Mouse (Mus musculus): ENCODE data around the gene Mcm3. TPM values are rescaled to one million over a fixed set of nuclear protein-coding genes. Genes with fewer than 3 reads are reported as not detected.

Mcm3 gene
- polyA plus RNA-seq, 1 experiment = 83.9 TPM

DNA sequence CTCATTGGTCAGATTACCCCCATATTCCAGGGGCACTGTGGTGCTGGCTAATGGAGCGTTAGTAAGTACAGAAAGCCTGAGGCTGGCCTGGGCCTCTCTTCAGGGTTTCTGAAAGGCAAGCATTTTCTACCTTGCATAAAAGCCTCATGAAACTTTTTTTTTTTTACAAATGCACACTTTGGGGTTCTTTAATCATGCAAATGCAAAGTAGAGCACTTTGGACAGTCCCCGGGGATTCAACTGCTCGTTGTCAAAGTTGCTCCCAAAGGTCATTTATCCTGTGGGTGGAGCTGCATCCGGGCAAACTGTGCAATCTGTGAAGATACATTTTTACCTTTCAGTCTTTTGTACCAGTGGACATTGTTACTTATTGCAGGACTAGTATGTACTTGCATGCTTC, 58.7 kb downstream of the Mcm3 start:
- TF ChIP-seq CTCF (IDR thresholded peaks at IDR 0.05; ENCODE audit: borderline replicate concordance, control insufficient read depth, extremely low read depth, insufficient read depth, low read length, poor library complexity) (no peak), POLR2A (IDR thresholded peaks at IDR 0.05; ENCODE audit: control insufficient read depth, extremely low read depth, insufficient read depth, low read length, poor library complexity) (no peak)
- Histone ChIP-seq H3K4me1 (replicated peaks; ENCODE audit: control insufficient read depth, insufficient read depth, low read length) (no peaks in the 10 kb centered on the region), H3K36me3 (ENCODE audit: control insufficient read depth, insufficient read depth, low read length) (no peaks in the 10 kb centered on the region), H3K27me3 (ENCODE audit: control insufficient read depth, insufficient read depth, low read length) (no peaks in the 10 kb centered on the region), H3K27ac (ENCODE audit: control insufficient read depth, insufficient read depth, low read length) (no peak overlapping the region), H3K4me3 (ENCODE audit: control insufficient read depth, insufficient read depth, low read length) (no peak overlapping the region)
- WGBS = 89% methylated on average over 4 of the region's 4 CpGs
- DNase-seq = no peak

DNA sequence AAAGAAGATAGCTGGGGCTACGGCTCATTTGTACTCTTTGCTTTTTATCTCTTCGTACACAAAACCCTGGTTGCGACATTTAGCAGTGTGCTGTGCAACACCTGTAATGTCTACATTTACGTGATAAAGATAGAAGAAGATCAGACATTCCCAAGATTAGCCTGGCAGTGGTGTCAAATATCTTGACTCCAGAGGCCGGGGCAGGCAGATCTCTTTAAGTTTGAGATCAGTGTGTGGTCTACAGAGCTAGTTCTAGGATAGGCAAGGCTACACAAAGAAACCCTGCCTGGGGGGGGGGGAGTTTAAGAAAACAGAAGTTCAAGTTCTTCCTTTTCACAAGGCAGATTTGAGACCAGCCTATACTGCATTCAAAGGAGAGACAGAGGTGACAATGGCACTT, 59.8 kb downstream of the Mcm3 start:
- 91% methylated on average over 5 of the region's 5 CpGs for WGBS
- no peaks in the 10 kb centered on the region for H3K27me3 ChIP-seq (ENCODE audit: control insufficient read depth, insufficient read depth, low read length)
- no peak for DNase-seq
- H3K27ac ChIP-seq (ENCODE audit: control insufficient read depth, insufficient read depth, low read length) = no peak overlapping the region
- no peak overlapping the region for H3K4me3 ChIP-seq (ENCODE audit: control insufficient read depth, insufficient read depth, low read length)
- no peaks in the 10 kb centered on the region for H3K36me3 ChIP-seq (ENCODE audit: control insufficient read depth, insufficient read depth, low read length)
- H3K4me1 ChIP-seq (replicated peaks; ENCODE audit: control insufficient read depth, insufficient read depth, low read length) = no peaks in the 10 kb centered on the region
- TF ChIP-seq POLR2A (IDR thresholded peaks at IDR 0.05; ENCODE audit: control insufficient read depth, extremely low read depth, insufficient read depth, low read length, poor library complexity) = no peak
- no peak for TF ChIP-seq CTCF (IDR thresholded peaks at IDR 0.05; ENCODE audit: borderline replicate concordance, control insufficient read depth, extremely low read depth, insufficient read depth, low read length, poor library complexity)

DNA sequence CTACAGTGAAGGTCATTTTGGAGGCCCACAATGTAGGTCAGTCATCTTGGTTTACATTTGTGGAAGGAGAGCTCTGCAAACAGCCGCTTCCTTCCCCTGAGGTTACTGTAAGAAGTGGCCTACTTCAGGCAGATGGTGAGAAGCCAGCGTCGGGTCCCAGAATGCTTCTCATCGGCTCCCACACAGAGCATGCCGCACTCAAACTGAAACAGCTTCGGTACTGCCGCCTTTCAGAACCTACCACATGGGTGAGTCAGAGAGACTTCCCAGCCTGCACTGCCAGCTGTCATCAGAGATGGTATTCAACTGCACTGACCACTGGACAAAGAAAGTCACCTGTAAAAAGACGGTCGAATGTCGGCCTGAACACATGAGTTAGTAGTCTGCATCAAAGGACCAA, 60.3 kb downstream of the Mcm3 start:
- Histone ChIP-seq H3K27me3 (ENCODE audit: control insufficient read depth, insufficient read depth, low read length) (no peaks in the 10 kb centered on the region), H3K4me3 (ENCODE audit: control insufficient read depth, insufficient read depth, low read length) (no peak overlapping the region), H3K27ac (ENCODE audit: control insufficient read depth, insufficient read depth, low read length) (no peak overlapping the region), H3K36me3 (ENCODE audit: control insufficient read depth, insufficient read depth, low read length) (no peaks in the 10 kb centered on the region), H3K4me1 (replicated peaks; ENCODE audit: control insufficient read depth, insufficient read depth, low read length) (no peaks in the 10 kb centered on the region)
- WGBS = 84% methylated on average over 10 of the region's 10 CpGs
- TF ChIP-seq CTCF (IDR thresholded peaks at IDR 0.05; ENCODE audit: borderline replicate concordance, control insufficient read depth, extremely low read depth, insufficient read depth, low read length, poor library complexity) (no peak), POLR2A (IDR thresholded peaks at IDR 0.05; ENCODE audit: control insufficient read depth, extremely low read depth, insufficient read depth, low read length, poor library complexity) (no peak)
- no peak for DNase-seq

DNA sequence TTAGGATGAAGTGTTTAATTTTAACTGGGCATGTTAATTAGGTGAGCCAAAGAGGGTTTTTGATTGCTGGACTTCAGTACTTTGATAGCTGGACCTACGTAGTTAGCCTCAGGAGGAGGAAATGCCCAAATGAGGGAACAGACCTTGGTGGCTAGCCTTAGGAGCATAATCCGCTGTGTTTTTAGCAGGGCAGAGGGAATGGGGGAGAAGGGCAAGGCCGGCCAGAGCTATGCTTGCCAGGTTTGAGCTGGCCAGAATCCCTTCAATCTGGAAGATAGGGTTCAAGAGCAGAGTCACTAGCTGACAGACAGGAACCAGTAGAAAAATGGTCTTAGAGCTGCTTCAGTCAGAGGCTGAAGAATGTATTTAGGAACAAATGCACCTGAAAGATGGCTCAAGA, 62.5 kb downstream of the Mcm3 start:
- DNase-seq = no peak
- Histone ChIP-seq H3K36me3 (ENCODE audit: control insufficient read depth, insufficient read depth, low read length) (no peaks in the 10 kb centered on the region), H3K4me1 (replicated peaks; ENCODE audit: control insufficient read depth, insufficient read depth, low read length) (no peaks in the 10 kb centered on the region), H3K27ac (ENCODE audit: control insufficient read depth, insufficient read depth, low read length) (no peak overlapping the region), H3K4me3 (ENCODE audit: control insufficient read depth, insufficient read depth, low read length) (no peak overlapping the region), H3K27me3 (ENCODE audit: control insufficient read depth, insufficient read depth, low read length) (no peaks in the 10 kb centered on the region)
- WGBS = 95% methylated on average over 3 of the region's 3 CpGs
- TF ChIP-seq POLR2A (IDR thresholded peaks at IDR 0.05; ENCODE audit: control insufficient read depth, extremely low read depth, insufficient read depth, low read length, poor library complexity) (no peak), CTCF (IDR thresholded peaks at IDR 0.05; ENCODE audit: borderline replicate concordance, control insufficient read depth, extremely low read depth, insufficient read depth, low read length, poor library complexity) (no peak)

DNA sequence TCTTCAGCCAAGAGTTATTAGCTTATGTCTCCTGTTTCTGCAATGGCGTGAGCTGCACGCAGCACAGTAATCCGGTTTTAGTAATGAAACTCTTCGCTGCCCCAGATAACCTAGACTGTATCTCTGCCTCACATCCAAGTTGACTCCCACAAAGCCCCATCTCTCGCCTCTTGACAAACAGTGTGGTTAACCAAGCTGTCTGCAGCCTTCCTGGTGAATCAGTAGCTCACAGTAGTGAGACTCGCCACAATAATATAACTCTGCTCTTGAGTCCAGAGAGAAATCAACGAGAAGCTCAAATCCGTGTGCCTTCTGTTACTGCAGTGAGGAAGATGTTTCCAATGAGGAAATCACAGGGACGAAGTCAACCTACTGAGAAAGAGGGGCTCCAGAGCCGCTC, 65.7 kb downstream of the Mcm3 start:
- no peaks in the 10 kb centered on the region for H3K4me1 ChIP-seq (replicated peaks; ENCODE audit: control insufficient read depth, insufficient read depth, low read length)
- H3K36me3 ChIP-seq (ENCODE audit: control insufficient read depth, insufficient read depth, low read length) = no peaks in the 10 kb centered on the region
- 34% methylated on average over 10 of the region's 10 CpGs for WGBS
- no peak for DNase-seq
- no peak overlapping the region for H3K27ac ChIP-seq (ENCODE audit: control insufficient read depth, insufficient read depth, low read length)
- H3K27me3 ChIP-seq (ENCODE audit: control insufficient read depth, insufficient read depth, low read length) = no peaks in the 10 kb centered on the region
- no peak overlapping the region for H3K4me3 ChIP-seq (ENCODE audit: control insufficient read depth, insufficient read depth, low read length)
- TF ChIP-seq POLR2A (IDR thresholded peaks at IDR 0.05; ENCODE audit: control insufficient read depth, extremely low read depth, insufficient read depth, low read length, poor library complexity) (no peak), CTCF (IDR thresholded peaks at IDR 0.05; ENCODE audit: borderline replicate concordance, control insufficient read depth, extremely low read depth, insufficient read depth, low read length, poor library complexity) (no peak)

Other genes with a start within 250 kb of the Mcm3 start
- 0.03 TPM in 2 replicates for gene Pkhd1, start 202.2 kb downstream of the Mcm3 start, polyA plus RNA-seq (2012; rRNA removed)
- 0.19 TPM in 1 of 2 replicates, not detected in the other for gene Il17a, start 89.4 kb downstream of the Mcm3 start, polyA plus RNA-seq (2012; rRNA removed)
- 0.15 and 0.49 TPM in 2 replicates for gene Il17f, start 29.7 kb downstream of the Mcm3 start, polyA plus RNA-seq (2012; rRNA removed)
- 9.6 and 10.6 TPM in 2 replicates for gene Paqr8, start 70.3 kb upstream of the Mcm3 start, polyA plus RNA-seq (2012; rRNA removed)
- 0.55 and 2.6 TPM in 2 replicates for gene Efhc1, start 131.3 kb upstream of the Mcm3 start, polyA plus RNA-seq (2012; rRNA removed)